Mouse (Mus musculus) ES-E14 (cell line): ENCODE results near the gene Adamts14. TPM values are rescaled to one million over a fixed set of nuclear protein-coding genes. Genes with fewer than 3 reads are reported as not detected.

Experiments
- DNase-seq: peaks from one replicate; pipeline ENCODE4 v3.0.0-alpha.2; 2013; ENCODE audit warnings: low read depth, low spot score
- H3K27ac ChIP-seq: 2 replicates; pipeline ENCODE4 v1.5.1; 2012; ENCODE audit warnings: low read depth, mild to moderate bottlenecking, low read length, moderate library complexity, mixed read lengths; ENCODE audit not compliant: poor library complexity, insufficient read depth, severe bottlenecking
- H3K36me3 ChIP-seq: 2 replicates; pipeline ENCODE4 v1.6.1; 2012; ENCODE audit warnings: mild to moderate bottlenecking, low read length, moderate library complexity, mixed read lengths; ENCODE audit not compliant: control insufficient read depth, poor library complexity, insufficient read depth, severe bottlenecking
- H3K4me1 ChIP-seq, 2 experiments: fragments of 150-350 bp in 1 of 2; sonication (generic) in 1 of 2; 2 replicates each; pipeline ENCODE4 v1.6.1; 2012; ENCODE audit warnings: low read length in 2 of 2, mild to moderate bottlenecking in 1 of 2, mixed read lengths in 1 of 2; ENCODE audit not compliant: control insufficient read depth in 2 of 2, insufficient read depth in 2 of 2, poor library complexity in 1 of 2
- H3K4me3 ChIP-seq, 2 experiments: fragments of 150-350 bp in 1 of 2; sonication (generic) in 1 of 2; 2 replicates each; pipeline ENCODE4 v1.5.1; 2012; ENCODE audit warnings: low read length in 2 of 2, low read depth in 1 of 2, mild to moderate bottlenecking in 1 of 2, mixed read lengths in 1 of 2; ENCODE audit not compliant: insufficient read depth in 1 of 2, poor library complexity in 1 of 2, severe bottlenecking in 1 of 2
- H3K9ac ChIP-seq: 2 replicates; pipeline ENCODE4 v1.6.1; 2012; ENCODE audit warnings: low read depth, mild to moderate bottlenecking, low read length, mixed read lengths; ENCODE audit not compliant: poor library complexity, insufficient read depth, severe bottlenecking
- H3K9me3 ChIP-seq: fragments of 150-350 bp; sonication (generic); 2 replicates; pipeline ENCODE4 v1.6.1; 2012; ENCODE audit warnings: low read depth, mild to moderate bottlenecking, low read length; ENCODE audit not compliant: control insufficient read depth, insufficient read depth
- CHD2 ChIP-seq: IDR thresholded peaks from 2 replicates; pipeline ENCODE4 v1.6.1; 2014; ENCODE audit warnings: mild to moderate bottlenecking, low read depth, low read length, inconsistent platforms
- HCFC1 ChIP-seq: IDR thresholded peaks from 2 replicates; pipeline ENCODE4 v1.6.1; 2012; ENCODE audit warnings: low read length, inconsistent platforms, borderline replicate concordance; ENCODE audit not compliant: insufficient read depth
- MAFK ChIP-seq: IDR thresholded peaks from 2 replicates; pipeline ENCODE4 v1.6.1; 2014; ENCODE audit warnings: mild to moderate bottlenecking, low read depth, low read length, inconsistent platforms; ENCODE audit not compliant: insufficient read depth
- ZC3H11A ChIP-seq: IDR thresholded peaks from 2 replicates; pipeline ENCODE4 v1.6.1; 2012; ENCODE audit warnings: low read depth, mild to moderate bottlenecking, inconsistent platforms, low read length, borderline replicate concordance
- ZNF384 ChIP-seq: IDR thresholded peaks from 2 replicates; pipeline ENCODE4 v1.6.1; 2012; ENCODE audit warnings: low read depth, low read length, inconsistent platforms
- in situ Hi-C, 2 experiments: fragments of 600-800 bp; cut with MboI; formaldehyde crosslinking; loops; one replicate each; pipeline ENCODE4 v1.15.1; 2025; ENCODE audit warnings: low sequenced_read_pairs in 2 of 2, inconsistent platforms in 1 of 2; ENCODE audit not compliant: unreplicated experiment in 2 of 2
- total RNA-seq: library from RNA; depleted of rRNA; stranded (reverse); fragments of 300-350 nt; gene quantifications from 2 replicates; pipeline ENCODE4 v1.2.3, GENCODE M21; 2012

The Adamts14 gene
- total RNA-seq, 1 experiment, result 7.4 TPM

DNA sequence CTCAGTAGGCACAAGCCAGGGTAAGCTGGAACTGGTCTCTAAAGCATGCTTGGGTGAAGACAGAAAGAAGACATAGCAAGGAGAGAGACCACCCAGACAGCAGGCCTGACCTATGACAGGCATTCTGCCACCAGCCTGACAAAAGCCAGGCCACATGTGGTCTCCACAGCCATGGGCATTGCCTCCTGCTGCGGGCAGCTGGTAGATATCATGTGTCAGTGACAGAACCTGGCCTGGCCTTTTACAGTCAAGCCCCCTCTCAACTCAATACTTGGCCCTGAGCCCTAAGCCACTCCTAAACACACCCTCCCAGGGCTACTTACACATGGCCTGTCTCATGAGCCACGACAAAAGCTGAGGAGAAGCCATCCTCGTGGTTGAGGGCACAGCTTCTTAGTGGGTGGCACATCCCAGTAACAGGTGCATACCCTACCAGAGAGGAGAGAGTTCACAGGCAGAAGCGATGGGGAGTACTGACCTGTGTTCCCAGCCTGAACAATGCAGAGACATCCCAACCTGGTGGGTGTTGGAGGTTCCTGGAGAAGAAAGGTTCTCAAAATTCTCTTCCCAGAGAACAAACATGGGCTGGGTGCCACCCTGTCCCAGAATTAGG, 46.3 kb downstream of the Adamts14 start:
- DNase-seq, result no peak
- H3K4me3 ChIP-seq, result no peak overlapping the region
- no peak overlapping the region for H3K9ac ChIP-seq
- peaks cover 14 to 42% of the 10 kb centered on the region in 2 experiments for H3K4me1 ChIP-seq
- in situ Hi-C loops, result no loop called here
- peaks cover 13% of the 10 kb centered on the region; the same call in 1 of the 2 replicates for H3K36me3 ChIP-seq
- no peak overlapping the region for H3K27ac ChIP-seq
- TF ChIP-seq ZC3H11A, result no peak
- TF ChIP-seq HCFC1, result no peak
- TF ChIP-seq MAFK, result no peak
- no peak for TF ChIP-seq CHD2
- TF ChIP-seq ZNF384, result no peak
- no peaks in the 10 kb centered on the region for H3K9me3 ChIP-seq

DNA sequence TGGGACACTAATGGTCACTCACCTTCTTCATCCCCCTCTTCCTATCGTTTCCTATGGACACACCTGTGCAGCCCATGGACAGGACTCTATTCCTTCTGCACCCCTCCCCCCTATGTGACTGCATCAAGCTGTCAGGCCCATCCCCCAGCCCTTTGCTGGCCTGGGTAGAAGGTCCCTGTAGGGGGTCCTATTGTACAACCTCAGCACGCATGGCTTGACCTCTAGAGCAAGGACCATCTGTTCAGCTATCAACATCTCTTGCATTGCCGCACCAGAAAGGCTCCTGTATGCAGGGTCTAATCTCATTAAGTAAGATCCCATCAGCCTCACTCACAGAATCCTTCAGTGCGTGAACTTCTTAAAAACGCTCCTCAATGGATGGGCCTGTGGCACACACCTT, 47.5 kb downstream of the Adamts14 start:
- Histone ChIP-seq H3K36me3 (peaks cover 13% of the 10 kb centered on the region; the same call in 1 of the 2 replicates), H3K4me3 (no peak overlapping the region), H3K9ac (no peak overlapping the region), H3K27ac (no peak overlapping the region; the same call in 1 of the 2 replicates), H3K9me3 (no peaks in the 10 kb centered on the region), H3K4me1 (peaks cover 11 to 39% of the 10 kb centered on the region in 2 experiments)
- in situ Hi-C loops, result no loop called here
- no peak for TF ChIP-seq CHD2
- TF ChIP-seq ZNF384, result no peak
- no peak for TF ChIP-seq ZC3H11A
- TF ChIP-seq MAFK, result no peak
- DNase-seq, result no peak

DNA sequence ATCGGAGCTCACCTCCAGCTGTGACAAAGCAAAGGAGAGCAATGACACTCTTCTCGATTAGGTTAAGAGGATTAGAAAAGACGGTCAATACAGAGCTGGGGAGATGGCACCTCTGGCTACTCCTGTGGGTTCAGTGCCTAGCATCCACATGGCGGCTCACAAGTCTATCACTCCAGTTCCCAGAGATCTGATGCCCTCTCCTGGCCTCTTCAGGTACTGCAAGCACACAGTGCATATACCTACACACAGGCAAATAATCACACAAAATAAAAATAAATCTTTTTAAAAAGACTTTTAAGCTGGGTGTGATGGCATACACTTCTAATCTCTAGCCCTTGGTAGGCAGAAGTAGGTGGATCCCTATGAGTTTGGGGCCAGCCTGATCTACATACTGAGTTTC, 53.9 kb downstream of the Adamts14 start:
- peaks cover 6% of the 10 kb centered on the region; the same call in 1 of the 2 replicates for H3K36me3 ChIP-seq
- DNase-seq, result no peak
- H3K9ac ChIP-seq, result no peak overlapping the region
- no peak overlapping the region for H3K27ac ChIP-seq
- in situ Hi-C loops, result no loop called here
- no peak overlapping the region for H3K4me3 ChIP-seq
- TF ChIP-seq CHD2 (no peak), ZC3H11A (no peak), HCFC1 (no peak), ZNF384 (no peak), MAFK (no peak)
- H3K9me3 ChIP-seq, result no peaks in the 10 kb centered on the region
- H3K4me1 ChIP-seq, result peaks cover 0 to 21% of the 10 kb centered on the region in 2 experiments; a peak in 3 of 4 replicates

- in situ Hi-C loops, result no loop called here
Measured at GRCm38 (mm10) chr10:61216163-61216562, 57.1 kb downstream of the Adamts14 start.

DNA sequence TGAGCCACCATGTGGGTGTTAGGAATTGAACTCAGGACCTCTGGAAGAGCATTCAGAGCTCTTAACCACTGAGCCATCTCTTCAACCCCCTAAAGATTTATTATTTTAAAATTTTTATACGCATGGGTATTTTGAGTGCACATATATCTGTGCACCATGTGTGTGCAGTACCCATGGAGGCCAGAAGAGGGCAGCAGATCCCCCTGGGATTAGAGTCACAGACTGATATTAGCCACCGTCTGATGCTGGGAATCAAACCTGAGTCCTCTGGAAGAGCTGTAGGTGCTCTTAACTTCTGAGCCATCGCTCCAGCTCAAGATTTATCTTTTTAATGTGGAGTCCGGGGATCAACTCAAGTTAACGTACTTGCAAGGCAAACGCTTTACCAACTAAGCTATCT, 57.6 kb downstream of the Adamts14 start:
- Histone ChIP-seq H3K27ac (no peak overlapping the region), H3K36me3 (no peaks in the 10 kb centered on the region), H3K9ac (no peak overlapping the region), H3K9me3 (no peaks in the 10 kb centered on the region), H3K4me3 (no peak overlapping the region), H3K4me1 (peaks cover 2 to 17% of the 10 kb centered on the region in 2 experiments; a peak in 3 of 4 replicates)
- no peak for DNase-seq
- TF ChIP-seq HCFC1, result no peak
- no peak for TF ChIP-seq ZNF384
- TF ChIP-seq ZC3H11A, result no peak
- in situ Hi-C loops, result no loop called here

More at GRCm38 (mm10) chr10:61216163-61216562, 57.1 kb downstream of the Adamts14 start:
- Histone ChIP-seq H3K27ac (no peak overlapping the region), H3K9ac (no peak overlapping the region), H3K4me1 (peaks cover 2 to 15% of the 10 kb centered on the region in 2 experiments; a peak in 3 of 4 replicates), H3K9me3 (no peaks in the 10 kb centered on the region), H3K4me3 (no peak overlapping the region), H3K36me3 (no peaks in the 10 kb centered on the region)
- no peak for DNase-seq
- TF ChIP-seq CHD2 (no peak), ZC3H11A (no peak), MAFK (no peak), ZNF384 (no peak), HCFC1 (no peak)
